Mouse (Mus musculus): ENCODE results near the gene Tec. TPM values are rescaled to one million over a fixed set of nuclear protein-coding genes. Genes with fewer than 3 reads are reported as not detected.
A peak's percentile ranks its signal among the peaks of the same experiment; 100 is the strongest.
"Not testable (repeated sequence)": the region's sequence is repeated elsewhere in the genome, so short reads cannot be mapped to it uniquely, and the experiment has no call there.

The Tec gene
- total RNA-seq, 2 experiments from 2014 or later, result 4.8 to 16.3 TPM

DNA sequence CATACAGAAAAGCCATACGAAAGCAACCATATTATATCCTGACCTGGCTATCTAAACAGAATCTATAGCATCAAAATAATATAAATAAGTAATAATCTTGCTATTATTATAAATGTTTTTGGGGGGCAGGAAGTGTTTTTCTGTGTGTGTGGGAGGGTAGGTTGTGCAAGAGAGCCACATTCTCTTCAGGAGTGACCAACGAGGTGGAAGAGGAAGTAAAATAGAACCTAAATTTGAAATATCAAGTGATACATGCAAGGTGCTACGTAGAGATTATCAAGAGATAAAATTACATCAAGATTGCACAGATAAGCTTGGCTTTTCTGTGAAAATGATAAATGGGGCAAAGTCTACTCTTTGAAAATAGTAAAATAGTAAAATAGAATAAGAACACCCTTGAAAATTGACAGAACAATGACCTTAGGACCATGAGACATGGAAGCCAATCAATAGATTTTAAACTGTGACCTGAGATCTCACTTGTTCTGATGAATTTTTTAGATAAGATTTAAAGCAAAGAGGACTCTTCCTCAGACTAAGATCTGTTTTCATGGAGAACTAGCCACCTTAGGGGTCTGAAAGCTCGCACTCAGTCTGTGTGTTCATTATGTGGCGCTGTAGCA, 37.2 kb downstream of the Tec start:
- no peak for ATAC-seq (replicated peaks; ENCODE audit: low FRiP score, low TSS enrichment, poor library complexity, severe bottlenecking)

DNA sequence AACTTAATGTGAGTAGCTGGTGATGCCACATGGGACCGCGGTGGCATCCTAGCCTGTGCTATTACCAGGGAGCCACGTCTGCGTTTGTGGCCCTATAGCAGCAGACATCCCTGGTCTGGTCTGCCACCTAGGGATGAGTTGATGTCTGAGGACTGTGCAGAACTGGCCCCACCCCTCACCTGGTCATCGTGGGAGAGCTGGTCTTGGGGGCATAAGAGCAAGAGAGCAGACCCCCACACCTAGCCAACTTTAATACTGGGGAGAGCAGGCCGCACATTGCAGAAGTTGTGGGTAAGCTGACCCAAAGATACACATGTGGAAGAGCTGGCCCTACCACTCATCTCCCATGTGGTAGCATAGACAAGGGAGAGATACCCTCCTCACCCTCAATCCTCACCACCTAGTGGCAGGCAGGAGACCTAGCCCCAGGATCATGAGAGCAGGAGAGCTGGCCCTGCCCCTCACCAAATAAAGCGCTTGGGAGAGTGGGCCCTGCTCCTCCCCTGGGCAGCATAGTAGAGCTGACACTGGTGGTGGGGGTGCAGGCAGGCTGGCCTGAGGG, 38.7 kb downstream of the Tec start:
- 0 out of 2 replicates have a peak, but pooled peaks have one; percentile 39 for ATAC-seq (replicated peaks; ENCODE audit: low FRiP score, low TSS enrichment, poor library complexity, severe bottlenecking)

DNA sequence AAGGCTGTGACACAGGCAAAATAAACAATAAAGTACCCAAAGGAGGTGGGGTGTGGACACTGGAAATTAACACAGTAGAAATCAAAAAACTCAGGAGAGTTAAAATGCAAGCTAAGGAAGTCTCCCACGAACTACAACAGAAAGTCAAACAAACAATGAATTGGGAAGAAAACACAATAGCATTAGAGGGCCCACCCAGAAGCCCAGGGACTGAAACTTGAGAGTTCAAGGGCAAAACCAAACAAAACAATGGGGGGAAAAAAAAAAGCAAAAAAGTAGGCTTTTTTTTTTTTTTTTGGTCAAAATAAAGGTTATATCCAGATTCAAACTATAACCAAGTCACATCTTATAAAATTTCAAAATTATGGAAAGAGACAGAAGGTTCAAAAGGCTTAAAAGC, 39.9 kb downstream of the Tec start:
- no peak for ATAC-seq (replicated peaks; ENCODE audit: low FRiP score, low TSS enrichment, poor library complexity, severe bottlenecking)

DNA sequence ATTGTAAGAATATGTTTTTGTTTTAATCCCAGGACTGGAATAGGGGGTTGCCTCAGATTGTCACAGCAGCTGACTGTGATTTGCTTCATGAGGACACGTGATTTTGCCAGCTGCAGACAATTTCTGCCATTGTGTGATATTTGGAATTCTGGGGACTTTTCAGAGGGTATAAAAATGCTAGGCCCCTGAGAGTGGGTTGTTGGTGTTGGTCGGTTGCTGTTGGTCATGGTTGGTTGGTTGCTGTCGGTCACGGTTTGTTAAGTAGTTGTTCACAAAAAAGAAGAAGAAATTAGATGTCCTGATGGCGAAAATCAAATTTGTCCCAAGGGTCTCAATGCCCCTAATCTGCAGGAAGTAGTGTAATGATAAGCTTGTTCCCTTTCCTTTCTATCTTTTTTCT, 40.8 kb downstream of the Tec start:
- no peak for ATAC-seq (replicated peaks; ENCODE audit: low FRiP score, low TSS enrichment, poor library complexity, severe bottlenecking)

DNA sequence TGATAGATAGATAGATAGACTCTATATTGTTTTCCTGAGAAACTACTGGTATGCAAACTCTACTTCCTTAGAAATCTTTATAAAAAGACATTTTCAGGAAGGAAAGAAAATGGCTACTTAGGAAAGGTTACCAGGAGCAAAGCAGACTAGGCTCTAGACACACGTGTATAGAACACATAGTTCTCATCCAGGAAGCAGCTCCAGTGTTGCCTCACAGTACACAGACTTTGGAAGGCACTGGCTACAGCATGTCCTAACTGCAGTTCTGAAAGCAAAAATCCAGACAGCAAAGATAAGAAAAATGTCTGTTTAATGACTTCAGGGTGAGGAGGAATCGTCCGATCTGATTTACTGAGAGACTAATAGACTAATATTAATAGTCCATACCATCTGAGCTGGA, 41.8 kb downstream of the Tec start:
- ATAC-seq (replicated peaks; ENCODE audit: low FRiP score, low TSS enrichment, poor library complexity, severe bottlenecking), result no peak

GRCm38 (mm10) chr5:72820651-72821050, 47.6 kb downstream of the Tec start:
- ATAC-seq (replicated peaks; ENCODE audit: low FRiP score, low TSS enrichment, poor library complexity, severe bottlenecking), result no peak

- no peak for ATAC-seq (replicated peaks; ENCODE audit: low FRiP score, low TSS enrichment, poor library complexity, severe bottlenecking)
Measured at GRCm38 (mm10) chr5:72820036-72820640, 48.1 kb downstream of the Tec start.

DNA sequence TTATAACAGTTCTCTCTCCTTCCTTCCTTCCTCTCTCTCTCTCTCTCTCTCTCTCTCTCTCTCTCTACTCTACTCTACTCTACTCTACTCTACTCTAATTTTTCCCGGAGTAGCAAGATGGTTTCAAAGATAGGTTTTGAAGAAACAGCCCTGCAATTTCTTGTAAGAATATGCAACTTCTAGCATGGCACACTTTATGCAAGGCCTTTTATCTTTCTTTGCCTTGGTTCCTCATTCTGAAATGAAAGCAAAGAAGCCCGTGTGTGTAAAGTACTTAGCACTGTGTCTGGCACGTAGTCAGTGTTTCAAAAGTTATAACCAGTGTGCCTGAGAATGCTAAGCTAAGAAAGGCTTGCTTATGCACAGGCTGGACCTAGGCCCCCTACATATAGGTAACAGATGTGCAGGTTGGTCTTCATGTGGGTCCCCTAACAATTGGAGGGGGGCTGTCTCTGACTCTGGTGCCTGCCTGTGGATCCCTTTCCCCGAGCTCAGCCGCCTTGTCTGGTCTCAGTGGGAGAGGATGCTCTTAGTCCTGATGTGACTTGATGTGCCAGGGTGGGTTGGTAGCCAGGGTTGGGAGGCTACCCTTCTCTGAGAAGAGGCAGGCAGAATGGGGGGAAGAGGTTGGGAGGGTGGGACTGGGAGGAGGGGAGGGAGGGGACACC, 49.6 kb downstream of the Tec start:
- no peak for ATAC-seq (replicated peaks; ENCODE audit: low FRiP score, low TSS enrichment, poor library complexity, severe bottlenecking)

DNA sequence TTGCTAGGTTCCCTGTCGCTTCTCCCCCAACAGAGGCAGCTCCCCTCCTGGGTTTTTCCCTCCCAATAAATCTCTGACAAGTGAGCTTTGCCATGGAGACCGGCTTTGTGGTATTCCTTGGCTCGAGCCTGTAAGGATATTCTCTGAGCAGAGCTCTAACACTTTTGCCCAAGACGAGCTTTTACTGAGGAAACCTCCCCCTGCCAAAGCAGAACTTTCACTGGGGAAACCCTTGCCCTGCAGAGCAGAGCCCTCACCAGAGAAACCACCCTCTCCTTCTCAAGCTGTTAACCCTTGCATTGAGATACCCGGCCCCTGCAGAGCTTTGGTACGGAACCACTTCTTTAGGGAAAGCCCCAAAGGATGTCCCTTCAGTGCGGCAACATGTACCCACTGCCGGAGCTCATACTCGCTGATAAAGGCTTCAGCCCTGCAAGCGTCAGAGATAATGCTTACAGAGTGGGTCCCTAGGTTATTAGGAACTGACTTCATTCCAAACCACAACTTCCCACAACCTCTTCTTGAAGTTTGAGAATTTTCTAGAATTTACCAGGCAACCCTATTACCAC, 50.7 kb downstream of the Tec start:
- ATAC-seq (replicated peaks; ENCODE audit: low FRiP score, low TSS enrichment, poor library complexity, severe bottlenecking), result peak; percentile 81

DNA sequence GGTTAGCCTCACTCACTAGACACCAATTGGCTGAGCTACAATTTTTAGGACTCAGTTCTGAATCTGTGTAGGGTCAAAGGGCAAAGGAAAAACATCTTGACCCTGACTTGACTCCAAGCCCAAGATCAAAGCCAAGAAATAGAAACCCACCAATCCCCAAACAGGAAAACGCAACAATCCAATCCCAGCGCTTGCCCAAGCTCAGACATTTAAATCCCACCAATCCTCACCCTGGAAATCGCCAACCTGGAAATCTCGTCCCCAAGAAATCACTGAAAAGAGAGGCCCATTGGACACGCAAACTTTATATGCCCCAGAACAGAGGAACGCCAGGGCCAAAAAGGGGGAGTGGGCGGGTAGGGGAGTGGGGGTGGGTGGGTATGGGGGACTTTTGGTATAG, 51.3 kb downstream of the Tec start:
- not testable (repeated sequence) for ATAC-seq (replicated peaks; ENCODE audit: low FRiP score, low TSS enrichment, poor library complexity, severe bottlenecking)

GRCm38 (mm10) chr5:72816491-72816890, 51.8 kb downstream of the Tec start:
- no peak for ATAC-seq (replicated peaks; ENCODE audit: low FRiP score, low TSS enrichment, poor library complexity, severe bottlenecking)

GRCm38 (mm10) chr5:72816046-72816445, 52.2 kb downstream of the Tec start:
- ATAC-seq (replicated peaks; ENCODE audit: low FRiP score, low TSS enrichment, poor library complexity, severe bottlenecking), result no peak

DNA sequence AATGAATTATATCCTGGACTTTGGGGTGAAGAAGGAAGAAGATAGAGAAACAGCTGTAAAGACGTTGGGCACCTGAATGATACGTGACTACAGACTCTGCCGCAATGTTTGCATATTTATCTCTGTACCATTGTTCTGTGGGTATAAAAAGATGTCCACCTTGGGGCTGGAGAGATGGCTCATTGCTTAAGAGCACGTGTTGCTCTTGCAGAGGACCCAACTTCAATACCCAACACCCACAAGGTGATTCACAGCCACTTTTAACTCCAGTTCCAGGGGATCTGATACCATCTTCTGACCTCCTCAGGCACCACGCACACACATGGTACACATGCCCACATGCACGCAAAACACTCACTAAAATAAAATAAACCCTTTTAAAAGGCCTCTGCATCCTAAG, 52.9 kb downstream of the Tec start:
- no peak for ATAC-seq (replicated peaks; ENCODE audit: low FRiP score, low TSS enrichment, poor library complexity, severe bottlenecking)

DNA sequence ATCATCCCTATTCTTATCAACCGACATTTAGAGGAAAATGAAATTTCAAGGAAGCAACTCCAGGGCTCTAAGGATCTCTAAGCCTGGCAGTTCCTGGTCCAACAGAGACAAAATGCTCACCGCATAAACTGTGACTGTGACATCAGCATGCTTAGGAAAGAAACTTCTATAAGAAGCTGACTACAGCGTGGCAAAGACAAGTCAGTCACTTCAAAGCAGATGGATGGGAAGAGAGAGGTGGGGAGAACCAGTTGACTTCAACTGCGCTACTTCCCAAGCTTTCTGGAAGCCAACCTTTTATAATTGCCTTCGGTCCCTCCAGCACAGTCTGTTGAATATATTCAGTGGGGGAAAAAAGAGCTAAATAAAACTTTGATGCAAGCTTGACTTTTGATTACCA, 54.2 kb downstream of the Tec start:
- no peak for ATAC-seq (replicated peaks; ENCODE audit: low FRiP score, low TSS enrichment, poor library complexity, severe bottlenecking)

- ATAC-seq (replicated peaks; ENCODE audit: low FRiP score, low TSS enrichment, poor library complexity, severe bottlenecking), result no peak
Measured at GRCm38 (mm10) chr5:72812908-72813307, 55.4 kb downstream of the Tec start.

GRCm38 (mm10) chr5:72812328-72812727, 56.0 kb downstream of the Tec start:
- ATAC-seq (replicated peaks; ENCODE audit: low FRiP score, low TSS enrichment, poor library complexity, severe bottlenecking), result no peak

GRCm38 (mm10) chr5:72811397-72811796, 56.9 kb downstream of the Tec start:
- ATAC-seq (replicated peaks; ENCODE audit: low FRiP score, low TSS enrichment, poor library complexity, severe bottlenecking), result no peak

DNA sequence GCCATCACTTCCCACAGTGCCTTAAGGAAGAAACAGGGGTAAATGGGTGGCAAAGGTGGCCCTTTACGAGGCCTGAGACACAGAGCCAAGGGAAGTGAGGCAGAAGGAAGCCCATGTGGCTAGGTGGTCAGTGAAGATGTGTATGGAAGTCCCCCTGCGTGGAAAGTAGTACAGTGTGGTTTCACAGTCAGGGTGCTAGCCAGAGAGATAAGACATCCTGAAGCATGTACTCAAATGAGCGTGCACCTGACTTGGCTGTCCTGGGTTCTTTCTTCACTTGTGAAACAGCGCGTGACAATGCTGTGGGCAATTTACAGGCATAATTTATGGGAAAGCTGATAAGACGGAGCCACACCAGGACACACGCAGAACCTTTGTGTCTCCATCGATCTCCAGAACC, 57.3 kb downstream of the Tec start:
- ATAC-seq (replicated peaks; ENCODE audit: low FRiP score, low TSS enrichment, poor library complexity, severe bottlenecking), result peak; percentile 42

DNA sequence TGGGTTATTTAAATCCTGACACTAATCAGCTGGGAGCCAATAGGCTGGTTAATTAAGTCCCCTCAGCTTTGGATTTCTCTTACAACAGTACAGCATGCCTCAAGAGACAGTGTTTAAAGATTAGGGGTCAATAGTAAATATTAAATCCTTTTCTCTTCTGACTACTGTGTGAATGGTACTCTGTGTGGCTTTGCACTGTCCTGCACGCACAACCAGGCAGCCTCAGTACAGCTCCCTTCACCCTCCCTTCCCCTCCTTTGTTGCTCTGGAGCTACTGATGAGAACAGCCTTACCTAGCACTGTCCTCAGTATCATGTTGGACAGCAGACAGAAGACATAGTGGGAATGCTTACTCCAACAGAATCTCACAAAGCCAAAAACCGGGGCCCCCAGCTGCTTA, 58.8 kb downstream of the Tec start:
- ATAC-seq (replicated peaks; ENCODE audit: low FRiP score, low TSS enrichment, poor library complexity, severe bottlenecking), result no peak

GRCm38 (mm10) chr5:72808456-72809111, 59.7 kb downstream of the Tec start:
- ATAC-seq (replicated peaks; ENCODE audit: low FRiP score, low TSS enrichment, poor library complexity, severe bottlenecking), result no peak
